Mouse (Mus musculus): Measurements from ENCODE around the gene Fam120b.

The Fam120b gene

DNA sequence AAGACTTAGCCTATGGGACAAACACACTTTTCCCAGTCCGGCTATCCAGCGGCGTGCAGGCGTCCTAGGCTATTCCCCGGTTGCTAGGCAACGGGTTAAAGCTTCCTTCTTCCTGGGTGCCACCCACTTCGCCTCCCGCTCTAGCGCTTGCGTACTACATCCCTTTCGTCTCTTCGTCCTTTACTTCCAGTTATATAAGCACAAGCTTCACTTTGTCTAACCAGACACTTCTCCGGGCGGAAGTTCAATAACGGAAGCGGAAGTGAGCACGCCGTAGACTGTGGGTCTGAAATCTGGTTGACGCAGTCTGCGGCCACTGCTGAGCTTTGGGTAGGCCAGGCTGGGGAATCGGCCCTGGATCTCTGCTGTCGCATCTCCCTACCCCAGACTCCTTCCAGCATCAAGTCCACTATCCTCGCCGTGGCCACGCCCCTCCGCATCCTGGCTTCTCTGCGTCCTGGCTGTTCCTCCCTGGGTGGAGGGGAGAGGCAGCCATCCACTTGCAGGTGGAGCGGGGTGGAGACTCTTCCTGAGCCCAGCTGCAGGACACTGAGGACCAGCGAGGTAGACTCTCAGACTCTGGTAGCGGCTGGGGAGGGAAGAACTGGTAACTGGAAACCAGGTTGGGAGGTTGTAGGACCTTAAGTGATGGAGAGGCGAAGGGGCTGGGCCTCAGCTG is at the start of gene Fam120b:
TSS of gene Fam120b (plus strand) at position 206 of the 679 bp plus-strand sequence.
- peak; percentile 88 for DNase-seq (ENCODE audit: low read depth)

DNA sequence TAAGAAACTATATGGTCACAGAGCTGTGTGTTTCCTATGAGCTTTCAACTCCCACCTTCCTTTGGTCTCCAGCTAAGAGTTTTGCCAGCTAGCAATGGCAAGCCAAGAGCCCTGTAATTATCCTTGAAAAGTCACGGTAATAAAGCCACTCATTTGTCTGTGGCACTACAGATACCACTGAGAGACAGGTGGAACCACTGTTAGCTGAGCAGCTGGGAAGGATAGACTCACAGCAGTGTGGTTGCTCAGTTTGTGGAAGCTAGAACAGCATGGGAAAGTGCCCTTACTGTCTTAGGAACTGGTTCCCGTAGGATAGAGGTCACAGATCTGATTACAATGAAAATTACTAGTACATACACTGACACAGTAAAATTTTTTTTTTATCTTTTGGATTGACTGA is 45.9 kb upstream of the Fam120b start:
- DNase-seq (ENCODE audit: low read depth): no peak

DNA sequence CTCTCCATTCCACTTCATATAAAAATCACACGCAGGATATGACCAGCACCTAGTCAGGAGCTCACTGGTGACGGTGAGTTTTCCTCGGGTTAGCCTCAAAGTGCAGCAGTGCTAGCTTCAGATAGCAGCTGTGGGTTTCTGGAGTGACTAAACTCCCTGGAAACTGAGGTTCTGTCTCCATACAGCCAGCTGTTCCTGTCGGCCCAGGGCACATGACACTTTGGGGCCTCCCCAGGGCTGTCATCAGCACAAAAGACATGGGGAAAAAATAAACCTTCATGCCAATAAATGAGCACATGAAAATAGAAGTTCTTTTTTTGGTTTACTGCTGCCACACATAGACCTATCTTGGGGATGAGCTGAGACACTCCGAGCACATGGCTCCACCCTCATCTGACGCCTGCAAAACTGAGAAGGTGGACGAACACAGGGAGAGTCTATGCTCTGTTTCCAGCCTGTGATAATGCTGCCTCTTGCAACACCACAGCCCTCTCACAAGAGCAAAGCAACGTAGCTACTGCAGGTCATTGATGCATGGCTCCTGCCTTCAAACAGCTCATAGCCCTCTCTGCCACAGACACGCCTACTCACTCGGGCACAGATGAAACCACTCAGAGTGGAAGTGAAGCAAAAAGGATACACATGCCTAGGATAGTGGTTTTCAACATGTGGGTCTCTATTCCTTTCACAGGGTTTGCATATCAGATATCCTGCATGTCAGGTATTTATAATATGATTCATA is 43.0 kb upstream of the Fam120b start:
- no peak for DNase-seq (ENCODE audit: low read depth)

DNA sequence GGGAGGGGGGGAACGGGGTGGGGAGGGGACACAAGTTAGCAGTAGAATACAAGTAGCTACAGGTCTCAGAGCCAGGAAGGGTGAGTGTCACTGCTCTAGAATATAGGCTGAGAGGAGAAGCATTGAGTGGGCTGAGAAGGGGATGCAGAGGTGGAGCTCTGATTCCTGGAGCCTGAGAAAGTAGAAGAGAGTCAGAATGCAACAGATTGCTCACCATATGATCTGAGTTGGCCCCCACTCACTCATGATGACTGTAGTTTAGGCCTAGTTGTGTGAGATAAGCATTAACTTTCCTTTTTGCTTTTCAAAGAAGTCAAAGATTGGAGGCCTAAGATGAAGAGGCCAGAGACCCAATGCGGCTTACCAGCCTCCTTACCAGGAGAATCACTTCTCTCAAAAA is 42.0 kb upstream of the Fam120b start:
- no peak for DNase-seq (ENCODE audit: low read depth)

DNA sequence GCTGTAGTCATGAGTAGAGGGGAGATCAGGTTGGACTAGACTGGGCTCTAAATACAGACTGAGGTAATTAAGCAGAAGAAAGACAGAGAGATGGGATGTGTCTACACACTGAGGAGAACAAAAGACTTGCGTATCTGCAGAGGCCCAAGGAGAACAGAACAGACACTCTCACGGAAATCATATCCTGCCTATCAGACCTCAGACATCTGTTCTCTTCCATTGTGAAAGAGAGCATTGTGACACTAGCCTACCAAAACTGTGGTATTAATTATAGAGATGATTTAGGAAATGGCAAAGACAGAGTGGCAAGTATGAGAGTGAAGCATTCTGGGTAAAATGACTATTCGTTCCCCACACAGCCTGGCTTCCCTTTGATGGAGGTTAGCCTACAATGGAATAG is 40.9 kb upstream of the Fam120b start:
- no peak for DNase-seq (ENCODE audit: low read depth)

DNA sequence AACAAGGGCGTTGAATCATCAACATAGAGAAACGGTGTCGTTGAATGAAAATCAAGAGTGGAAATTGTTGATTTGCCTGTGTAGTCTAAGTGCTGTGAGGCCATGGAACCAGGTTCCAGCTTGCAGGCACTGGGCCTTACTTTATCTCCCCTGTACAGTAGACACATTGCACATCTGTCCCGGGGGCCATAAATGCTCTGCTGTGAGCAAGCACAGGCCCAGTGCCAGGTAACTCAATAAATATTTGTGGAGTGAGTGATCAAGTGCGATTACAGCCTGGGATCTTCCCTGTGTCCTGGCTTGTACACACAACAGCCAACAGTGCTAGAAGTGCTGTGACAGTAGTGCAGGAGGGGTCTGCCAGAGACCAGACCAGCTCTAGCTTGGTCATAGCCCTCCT is 39.5 kb upstream of the Fam120b start:
- no peak for DNase-seq (ENCODE audit: low read depth)

DNA sequence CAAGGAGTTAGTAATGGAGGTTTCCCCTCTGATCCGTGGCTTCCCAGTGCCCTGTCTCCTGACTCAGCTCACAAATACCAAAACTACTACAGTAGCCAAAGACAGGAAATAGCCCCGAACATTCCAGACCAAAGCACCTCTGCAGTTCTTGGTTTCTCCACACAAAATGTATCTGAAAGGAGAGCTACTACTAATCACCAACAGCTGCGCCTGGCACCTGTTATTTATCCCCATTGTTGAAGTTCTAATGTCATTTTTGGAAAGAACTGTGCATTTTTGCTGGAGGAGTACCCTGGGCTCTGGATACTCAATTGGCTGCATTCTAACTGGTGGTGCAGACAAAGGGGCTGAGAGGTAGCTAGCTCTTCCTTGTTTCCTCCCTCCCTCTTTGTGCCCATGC is 38.9 kb upstream of the Fam120b start:
- no peak for DNase-seq (ENCODE audit: low read depth)

DNA sequence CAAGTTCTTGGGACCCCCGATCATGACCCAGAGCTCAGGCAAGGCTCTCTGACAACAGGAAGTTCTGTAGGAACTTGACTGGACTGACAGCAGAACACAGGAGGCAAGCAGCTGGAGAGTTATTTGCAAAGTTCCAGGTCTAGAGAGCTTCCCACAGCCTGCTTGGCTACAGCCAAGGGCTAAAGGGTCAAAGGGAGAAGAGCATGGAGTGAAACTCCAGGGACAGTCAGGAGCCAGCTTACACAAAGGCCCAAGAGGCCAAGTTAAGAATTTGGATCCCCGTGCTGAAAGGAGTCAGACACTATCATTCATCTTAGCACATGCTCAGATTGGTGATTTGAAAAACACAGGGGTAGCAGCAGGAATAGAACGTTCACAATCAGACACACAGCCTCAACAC is 32.3 kb upstream of the Fam120b start:
- no peak for DNase-seq (ENCODE audit: low read depth)

DNA sequence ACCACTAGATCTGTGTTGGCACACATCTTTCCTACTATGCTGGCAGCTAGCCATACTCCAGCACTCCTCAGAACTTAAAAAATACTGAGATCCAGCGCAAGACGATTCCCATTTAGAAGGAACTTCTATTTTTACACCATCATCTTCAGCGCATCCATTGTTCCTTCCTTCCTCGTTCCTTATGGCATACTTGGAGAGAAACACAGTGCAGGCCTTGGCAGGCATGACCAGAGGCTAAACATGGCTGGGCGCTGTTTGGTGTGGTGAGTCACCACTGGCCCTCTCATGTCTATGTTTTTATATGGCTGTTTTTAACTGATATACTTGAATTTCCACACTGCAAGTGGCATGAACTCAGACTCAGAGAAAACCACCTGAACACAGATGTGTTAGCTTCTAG is 30.4 kb upstream of the Fam120b start:
- peak; percentile 91 for DNase-seq (ENCODE audit: low read depth)

DNA sequence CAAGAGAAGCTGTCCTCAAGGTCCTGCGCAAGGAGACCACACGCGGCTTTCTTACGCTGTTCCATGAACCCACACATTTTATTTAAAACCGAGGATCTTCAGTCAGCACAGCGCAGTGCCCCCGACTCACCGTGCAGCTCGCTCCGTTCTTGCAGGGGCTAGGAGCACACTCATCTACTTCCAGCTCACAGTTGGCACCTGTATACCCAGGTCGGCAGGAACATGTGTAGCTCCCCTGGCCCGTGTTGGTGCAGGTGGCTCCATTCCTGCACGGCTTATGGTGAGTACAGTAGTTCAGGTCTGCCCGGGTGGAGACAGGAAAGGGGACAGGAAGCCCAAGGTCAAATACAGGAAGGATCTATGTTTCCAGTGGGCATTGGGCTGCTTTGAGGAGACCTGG is 25.6 kb upstream of the Fam120b start:
- no peak for DNase-seq (ENCODE audit: low read depth)

DNA sequence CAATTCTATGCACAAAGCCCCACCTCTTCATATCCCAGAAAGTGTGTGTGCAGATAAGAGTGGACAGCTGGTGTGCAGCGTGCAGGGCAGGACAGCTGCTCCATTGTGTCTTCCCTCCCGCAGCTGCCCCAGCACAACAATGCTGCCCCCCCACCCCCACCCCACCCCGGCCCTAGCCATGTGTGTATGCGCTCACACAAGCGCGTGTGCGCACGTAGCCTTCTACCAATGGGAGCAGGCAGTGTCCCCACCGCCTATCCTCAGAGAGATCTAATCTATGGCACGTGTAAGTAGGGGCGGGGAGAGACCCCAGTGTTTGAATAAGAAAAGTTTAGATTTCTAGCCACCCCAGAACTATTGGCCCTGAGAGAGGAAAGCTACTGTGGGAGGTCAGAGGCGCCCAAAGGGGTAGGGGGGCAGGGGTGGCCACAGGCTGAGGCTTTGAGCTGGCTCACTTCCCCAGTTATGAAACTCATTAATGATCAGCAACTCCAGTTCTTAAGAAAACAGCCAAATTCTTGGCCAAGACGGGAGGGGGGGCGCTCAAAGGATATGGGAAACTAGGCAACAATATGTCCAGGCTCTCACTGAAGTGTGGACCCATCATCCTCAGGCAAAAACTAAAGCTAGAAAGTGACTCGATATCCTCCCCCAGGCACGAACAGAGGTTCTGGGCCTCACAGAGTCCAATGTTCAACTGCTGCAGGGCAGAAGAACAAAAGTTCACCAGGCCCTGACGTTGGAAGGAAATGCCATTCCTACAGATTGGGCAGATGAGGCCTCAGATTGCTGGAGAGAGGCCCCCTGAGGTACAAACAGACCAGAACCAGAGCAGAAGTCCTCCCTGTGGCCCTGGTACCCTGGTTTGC is 23.8 kb upstream of the Fam120b start:
- DNase-seq (ENCODE audit: low read depth): no peak

DNA sequence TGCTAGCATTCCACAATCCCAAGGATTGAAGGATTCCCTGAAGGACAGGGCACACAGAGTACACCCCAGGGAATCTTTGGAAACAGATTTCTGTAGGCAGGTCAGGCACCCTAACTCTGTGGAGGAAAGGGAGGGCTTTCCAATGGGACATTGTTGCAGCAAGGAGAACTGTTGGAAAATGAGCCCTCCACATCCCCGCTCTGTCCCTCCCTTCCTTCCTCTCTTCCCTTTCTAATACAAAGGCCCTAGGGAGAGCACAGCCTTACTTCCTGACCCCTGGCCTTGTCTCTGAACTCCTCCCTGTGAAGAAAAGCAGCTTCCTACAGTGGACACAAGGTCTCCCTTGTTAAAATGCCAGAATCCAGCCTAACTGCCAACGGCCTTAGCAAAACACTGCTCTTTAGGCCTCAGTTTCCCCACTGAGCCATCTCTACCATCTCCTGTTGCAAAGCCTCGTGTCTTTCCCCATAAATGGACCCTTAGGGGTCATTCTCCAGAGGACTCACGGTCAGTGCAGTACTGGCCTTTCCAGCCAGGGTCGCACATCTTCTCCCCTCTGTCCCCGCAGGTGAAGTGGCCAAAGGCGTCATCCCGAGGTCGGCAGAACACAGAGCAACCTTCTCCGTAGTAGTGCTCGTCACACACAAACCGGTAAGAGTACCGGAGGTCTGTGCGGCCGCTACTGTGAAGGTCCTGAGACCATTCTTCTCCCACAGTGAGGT is 22.9 kb upstream of the Fam120b start:
- DNase-seq (ENCODE audit: low read depth): no peak

DNA sequence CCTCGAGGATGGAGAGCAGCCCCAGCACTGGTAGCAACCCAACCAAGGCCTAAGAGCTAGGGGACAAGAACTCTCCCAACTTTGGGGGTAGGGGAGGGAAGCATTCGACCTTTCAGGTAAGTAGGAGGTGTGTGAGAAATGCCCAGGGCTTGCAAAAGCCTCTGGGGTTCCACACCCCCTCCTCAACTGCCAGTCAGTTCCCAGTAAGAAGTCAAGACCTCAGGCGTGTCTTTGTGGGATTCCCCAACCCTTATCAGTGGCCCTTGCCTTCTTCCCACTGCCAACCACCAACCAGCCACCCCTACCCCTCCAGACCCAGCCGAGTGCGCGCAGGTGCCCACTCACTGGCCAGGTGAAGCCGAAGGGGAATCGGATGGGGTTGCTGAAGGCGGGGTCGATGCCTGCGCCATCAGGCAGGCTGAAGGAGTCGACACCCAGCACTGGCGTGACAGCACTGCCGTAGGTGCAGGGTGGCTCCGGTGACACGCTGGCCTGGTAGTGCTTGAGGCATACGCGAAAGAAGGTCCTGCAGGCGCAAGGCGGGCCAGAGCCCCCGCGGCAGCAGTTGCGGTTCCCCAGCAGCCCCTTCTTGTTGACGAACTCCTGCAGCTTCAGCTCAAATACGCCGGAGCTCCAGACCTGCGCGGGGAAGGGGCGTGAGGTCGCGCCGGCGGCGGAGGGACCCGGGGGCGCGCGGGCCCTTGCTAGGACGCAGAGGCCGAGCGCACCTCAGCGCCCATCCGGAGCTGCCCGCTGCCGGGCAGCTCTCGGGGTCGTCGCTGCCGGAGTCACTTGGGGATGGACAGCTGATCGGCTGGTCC is 21.5 kb upstream of the Fam120b start:
- no peak for DNase-seq (ENCODE audit: low read depth)

DNA sequence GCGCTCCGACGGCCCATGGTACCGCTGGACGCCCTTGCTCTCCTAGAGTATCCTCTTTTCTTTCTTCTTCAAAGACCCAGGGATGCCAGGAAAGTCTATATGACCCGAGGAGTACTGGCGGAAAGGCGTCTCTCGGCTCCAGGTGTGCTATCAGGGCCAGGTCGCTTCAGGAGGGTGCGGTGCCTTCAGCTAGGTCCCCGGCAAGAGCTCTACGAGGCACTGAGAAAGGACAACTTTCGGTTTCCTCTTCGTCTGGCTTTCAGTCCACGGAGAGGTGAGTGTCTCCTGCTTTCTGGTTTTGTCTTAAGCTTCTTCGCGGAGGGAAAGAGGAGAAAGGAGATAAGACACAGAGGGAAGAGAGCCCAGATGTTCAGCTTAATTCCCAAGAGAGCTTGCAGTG is 20.8 kb upstream of the Fam120b start:
- no peak for DNase-seq (ENCODE audit: low read depth)

DNA sequence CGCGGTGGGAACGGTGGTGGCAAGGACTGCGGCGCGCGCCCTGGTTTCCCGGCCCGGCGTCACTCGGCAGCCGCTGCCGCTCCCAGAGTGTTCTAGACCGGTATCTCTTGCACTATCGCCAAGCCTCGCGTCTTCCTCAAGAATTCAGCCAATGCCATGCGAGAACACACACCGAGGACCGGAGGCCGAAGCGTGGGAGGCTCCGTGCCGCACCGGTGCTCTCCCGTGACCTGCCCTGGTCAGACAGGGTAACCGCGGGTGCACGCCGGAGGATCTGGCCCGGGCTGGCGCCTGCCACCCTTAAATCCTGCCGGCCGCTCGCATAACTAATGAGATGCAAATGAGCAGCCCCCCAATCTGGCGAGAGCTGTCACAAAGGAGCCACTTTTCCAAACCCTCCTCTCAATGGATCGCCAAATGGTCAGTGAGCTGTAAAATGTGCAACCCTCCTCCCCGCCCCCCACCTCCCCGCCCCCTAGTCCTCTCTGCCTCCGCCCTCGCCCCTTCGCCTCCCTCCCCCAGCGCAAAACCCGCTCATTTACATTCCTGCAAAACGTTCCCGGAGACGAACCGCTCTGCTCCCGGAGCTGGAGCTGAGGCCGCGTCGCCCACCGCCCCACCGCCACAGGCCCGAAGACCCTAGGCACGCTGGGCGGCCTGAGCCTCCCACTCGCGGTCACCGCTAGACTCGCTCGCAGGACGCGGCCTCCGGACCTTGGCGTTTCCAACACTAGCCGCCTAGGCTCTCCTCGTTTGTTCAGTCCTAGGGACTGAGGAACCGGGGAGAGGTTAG is 20.1 kb upstream of the Fam120b start:
- DNase-seq (ENCODE audit: low read depth): no peak

DNA sequence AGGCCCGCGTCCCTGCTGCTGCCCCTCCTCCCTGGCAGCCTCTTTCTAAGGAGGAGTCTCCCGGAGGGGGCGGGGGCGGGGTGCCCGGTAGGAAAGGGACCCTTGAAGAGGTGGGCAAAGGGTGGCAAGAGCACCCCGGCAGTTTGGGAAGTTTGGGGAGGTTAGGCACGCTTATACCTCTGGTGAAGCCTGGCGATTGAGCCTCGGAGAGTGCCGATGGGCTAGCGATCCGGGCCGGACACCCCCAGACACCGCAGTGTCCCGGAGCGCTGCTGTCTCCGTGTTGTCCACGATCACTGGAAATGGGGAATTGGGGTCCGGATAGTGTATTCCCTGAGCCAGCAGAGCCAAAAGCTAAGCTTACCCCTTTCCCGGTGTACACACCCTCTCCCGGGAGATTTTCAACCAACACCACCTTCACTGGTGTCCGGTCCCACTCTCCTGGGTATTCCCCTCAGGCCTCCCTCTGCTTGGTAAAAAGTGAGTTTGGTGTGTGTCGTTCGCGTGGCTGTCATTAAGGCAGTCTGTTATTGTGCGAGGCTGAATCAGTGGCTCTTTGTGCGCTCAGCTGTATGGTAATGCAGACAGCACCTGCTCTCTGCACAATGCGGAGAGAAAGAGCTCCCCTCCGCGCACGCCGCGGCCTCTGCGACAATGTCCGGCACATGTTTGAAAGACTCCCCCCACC is 19.4 kb upstream of the Fam120b start, which contains the start of gene Dll1:
TSS of gene Dll1 (minus strand) at position 379 of the 688 bp plus-strand sequence.
- DNase-seq (ENCODE audit: low read depth): no peak

DNA sequence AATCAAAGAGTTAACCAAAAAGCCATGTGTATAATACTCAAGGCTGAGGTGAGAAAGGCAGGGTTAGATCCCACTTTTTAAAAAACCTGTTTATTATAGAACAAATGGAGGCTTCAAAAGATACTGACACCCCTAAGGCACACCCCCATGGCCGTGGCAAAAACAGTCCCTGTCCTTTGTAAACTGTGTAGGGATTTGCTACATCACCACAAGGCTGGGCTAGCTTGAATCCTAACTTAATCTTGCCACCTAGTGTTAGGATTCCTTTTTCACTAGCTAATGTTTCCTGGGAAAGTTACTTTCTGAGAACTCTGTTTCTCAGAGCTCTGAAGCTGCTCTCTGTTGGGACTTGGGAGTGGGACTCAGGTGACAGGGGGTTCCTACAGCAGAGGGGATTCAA is 18.1 kb upstream of the Fam120b start:
- no peak for DNase-seq (ENCODE audit: low read depth)

DNA sequence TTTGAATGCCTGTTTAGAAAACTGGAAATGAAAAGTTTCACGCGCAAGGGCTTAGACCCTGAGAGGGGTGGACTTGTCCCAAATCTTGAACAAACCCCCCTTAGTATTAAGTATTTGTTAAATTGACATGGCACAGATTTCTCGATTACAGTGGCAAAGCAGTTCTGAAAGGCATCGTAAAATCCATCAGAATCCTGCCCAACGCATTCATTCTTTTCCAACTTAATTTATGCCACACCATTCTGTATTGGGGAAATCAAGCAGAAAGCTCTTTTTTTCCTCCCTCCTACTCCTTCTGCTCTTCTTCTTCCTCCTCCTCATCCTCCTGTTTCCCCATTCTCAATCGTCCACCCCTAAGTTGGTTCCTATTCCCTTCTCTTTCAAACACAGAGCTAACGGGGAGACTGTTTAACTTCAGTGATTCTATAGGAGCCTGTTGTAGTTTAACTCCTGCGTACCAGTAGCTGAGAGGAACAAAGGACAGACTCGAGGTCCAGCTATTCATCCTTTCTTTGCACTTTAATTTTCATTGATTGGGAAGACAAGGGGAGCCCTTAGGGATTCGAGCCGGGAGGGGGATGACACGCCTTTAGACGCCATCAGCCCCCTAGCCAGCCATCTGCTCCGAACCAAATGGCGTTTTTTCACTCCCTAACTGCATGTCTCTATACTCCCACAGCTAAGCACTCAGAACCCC is 17.4 kb upstream of the Fam120b start:
- no peak for DNase-seq (ENCODE audit: low read depth)
